Mouse (Mus musculus) embryonic fibroblast, embryonic 13.5 days (primary cell): ENCODE results near the gene Fkbp7.

Experiments used
- CTCF ChIP-seq: IDR thresholded peaks from 2 replicates; pipeline ENCODE4 v1.5.1; 2011; ENCODE audit warnings: mild to moderate bottlenecking, control low read depth, low read length, moderate library complexity, borderline replicate concordance; ENCODE audit not compliant: insufficient read depth
- POLR2A ChIP-seq: IDR thresholded peaks from 2 replicates; pipeline ENCODE4 v1.6.1; 2011; ENCODE audit warnings: low read depth, mild to moderate bottlenecking, control low read depth, low read length, moderate library complexity

GRCm38 (mm10) chr2:76655982-76656381 lies 16.9 kb downstream of the Fkbp7 start:
- no peak for TF ChIP-seq CTCF
- no peak for TF ChIP-seq POLR2A
